Mouse (Mus musculus) spleen, postnatal 10 days (tissue): Measurements from ENCODE around the gene Nprl3.
A peak's percentile ranks its signal among the peaks of the same experiment; 100 is the strongest.

Experiments used
- DNase-seq, 2 experiments: peaks; one replicate each; pipeline ENCODE4 v3.0.0; 2021 to 2022; ENCODE audit warnings: low spot score in 2 of 2

The Nprl3 gene

DNA sequence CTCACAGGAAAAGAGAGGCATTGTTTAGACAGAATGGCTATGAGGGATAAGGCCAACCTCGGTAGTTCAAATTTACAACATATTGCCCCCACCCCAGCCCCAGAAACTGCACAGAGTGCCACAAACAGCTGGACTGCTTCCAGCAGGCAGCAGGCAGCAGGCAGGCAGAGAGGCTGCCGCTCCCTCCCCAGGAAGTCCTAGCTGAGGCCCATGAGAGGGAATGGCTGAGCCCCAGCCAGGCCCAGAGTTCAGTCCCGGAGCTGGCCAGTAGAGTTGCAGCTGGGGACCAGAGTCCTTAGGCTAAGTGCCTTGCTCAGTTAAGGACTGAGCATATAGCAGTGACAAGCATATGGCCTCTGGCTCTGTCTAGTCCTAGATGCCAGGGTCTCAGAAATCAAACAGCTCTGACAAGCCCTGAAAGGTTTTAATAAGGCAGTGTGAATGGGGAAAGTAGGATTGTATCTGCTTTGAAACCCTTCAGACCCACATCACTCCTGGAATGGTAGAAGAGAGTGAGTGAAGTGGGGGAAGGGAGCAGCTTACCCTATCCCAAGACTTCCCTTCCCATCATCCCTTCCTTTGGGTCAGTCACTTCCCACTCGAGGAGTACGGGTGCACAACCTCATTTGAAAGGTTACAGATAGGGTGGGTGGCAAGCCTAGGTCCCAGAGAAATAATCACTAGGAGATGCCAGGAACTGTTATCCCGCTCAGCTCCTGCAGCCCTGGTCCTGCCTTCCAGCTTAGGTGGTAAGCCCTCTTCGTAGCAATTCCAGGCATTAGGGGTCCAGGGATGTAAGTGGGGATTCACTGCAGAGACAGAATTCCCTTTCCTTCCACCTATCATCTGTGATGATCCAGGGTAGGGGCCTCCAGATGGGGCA lies 42.0 kb downstream of the Nprl3 start:
- DNase-seq = peak in 1 of 2 experiments; percentile 37

DNA sequence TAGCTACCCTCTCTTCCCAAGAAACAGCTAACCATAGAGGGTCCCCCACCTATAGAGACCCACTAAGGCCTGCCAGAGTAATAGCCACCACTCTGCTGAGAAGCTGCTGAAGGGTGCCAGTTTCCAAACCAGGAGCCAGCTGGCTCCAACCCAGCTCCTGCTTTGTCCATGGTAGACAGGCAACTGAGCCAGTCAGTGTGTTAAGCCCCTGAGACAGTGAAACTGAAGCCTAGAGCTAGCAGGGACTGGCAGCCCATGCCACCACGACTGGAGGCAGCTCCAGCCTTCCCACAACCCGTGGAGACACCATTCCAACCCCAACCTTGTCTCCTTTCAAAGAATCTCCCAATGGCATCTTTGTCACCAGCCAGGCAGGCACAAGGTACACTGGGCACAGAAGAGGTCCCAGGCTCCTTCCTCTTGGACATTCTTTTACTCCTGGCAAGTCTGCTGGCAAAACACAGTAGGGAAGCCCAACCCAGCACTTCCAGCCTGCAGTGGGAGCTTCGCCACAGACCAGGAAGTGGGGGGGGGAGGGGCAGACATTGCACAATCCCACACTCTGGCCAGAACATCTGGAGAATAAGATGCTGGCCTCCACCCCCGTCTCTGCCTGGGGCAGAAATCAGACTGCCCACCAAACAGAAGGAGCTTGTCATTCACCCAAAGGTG lies 42.9 kb downstream of the Nprl3 start:
- DNase-seq = peak in 1 of 2 experiments; percentile 50

GRCm38 (mm10) chr11:32223297-32223967 lies 44.1 kb downstream of the Nprl3 start:
- peak in 1 of 2 experiments; percentile 11 for DNase-seq

- DNase-seq = peak; percentile 20 to 56
Measured at GRCm38 (mm10) chr11:32222570-32223194, 44.8 kb downstream of the Nprl3 start.

GRCm38 (mm10) chr11:32221951-32222409 lies 45.5 kb downstream of the Nprl3 start, which contains the start of gene Rhbdf1:
Gene Rhbdf1 (minus strand): TSS chr11:32222300.
- peak in 1 of 2 experiments; percentile 34 for DNase-seq

DNA sequence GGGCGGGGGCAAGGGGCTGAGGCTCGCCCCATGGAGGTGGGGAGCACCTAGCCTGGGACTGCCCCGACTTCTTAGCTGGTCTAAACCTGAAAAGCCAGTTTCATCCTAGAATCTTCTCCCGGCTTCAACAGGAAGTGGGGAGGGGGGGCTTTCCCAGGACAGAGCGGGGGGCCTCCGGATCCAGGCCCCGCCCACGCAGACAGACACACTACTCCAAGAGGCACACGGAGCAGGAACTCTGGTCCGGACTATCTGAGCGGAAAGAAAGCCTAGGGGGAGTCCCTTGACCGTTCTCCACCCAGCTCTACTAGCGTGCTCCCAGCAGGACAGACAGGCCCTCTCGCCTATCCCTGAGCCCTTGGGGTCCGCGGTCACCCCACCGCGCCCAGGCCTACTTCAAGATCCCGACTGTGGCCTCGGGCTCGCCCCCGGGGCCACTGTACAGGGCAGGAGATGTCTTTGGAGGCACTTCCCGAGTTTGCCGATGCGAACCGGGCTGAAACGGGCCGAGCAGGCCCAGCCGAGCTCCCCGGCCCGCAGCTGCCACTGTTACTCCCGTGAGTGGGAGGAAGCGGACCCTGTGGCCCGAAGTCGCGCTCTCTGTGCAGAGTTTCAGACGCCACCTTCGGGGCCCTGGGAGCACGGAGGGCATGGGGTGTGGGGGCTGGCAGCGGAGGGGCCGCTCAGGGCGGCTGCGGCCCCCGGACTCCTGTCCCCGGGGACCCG lies 46.1 kb downstream of the Nprl3 start:
- no peak for DNase-seq

- no peak for DNase-seq
Measured at GRCm38 (mm10) chr11:32220607-32221224, 46.8 kb downstream of the Nprl3 start.

DNA sequence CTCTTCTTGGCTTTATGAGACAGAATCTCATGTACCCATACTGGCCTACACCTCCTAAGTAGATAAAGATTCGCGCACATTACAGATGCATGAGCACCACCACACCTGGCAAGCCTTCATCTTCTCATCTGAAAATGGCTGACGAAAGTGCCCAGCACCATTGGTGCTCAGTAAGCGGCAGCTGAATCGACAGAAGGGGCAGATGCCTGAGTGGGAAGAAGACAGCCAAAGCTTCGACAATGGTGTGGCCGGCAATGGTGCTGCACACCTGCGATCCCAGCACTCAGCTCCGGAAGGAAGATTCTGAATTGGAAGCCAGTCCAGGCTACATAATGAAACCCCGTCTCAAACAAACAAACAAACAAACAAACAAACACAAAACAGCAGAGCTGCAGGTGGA lies 48.2 kb downstream of the Nprl3 start:
- DNase-seq = no peak

GRCm38 (mm10) chr11:32218501-32219050 lies 48.9 kb downstream of the Nprl3 start:
- DNase-seq = no peak

DNA sequence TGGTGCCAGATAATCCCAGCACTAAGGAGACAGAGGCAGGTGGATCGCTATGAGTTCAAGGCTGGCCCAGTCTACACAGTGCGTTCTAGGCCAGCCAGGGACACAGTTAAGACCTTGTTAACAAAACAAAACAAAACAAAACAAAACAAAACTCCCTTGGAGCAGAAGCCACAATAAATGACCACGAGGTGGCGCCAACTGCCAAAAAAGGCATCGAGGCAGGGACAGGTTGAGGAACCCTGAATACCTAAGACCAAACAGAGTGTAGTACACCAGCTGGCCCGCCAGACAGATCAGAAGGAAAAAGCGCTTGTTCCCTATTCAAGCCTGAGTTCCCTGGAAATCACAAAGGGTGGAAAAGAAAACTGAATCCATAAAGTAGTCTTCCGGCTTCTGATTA lies 50.7 kb downstream of the Nprl3 start:
- DNase-seq = peak; percentile 70 to 88

DNA sequence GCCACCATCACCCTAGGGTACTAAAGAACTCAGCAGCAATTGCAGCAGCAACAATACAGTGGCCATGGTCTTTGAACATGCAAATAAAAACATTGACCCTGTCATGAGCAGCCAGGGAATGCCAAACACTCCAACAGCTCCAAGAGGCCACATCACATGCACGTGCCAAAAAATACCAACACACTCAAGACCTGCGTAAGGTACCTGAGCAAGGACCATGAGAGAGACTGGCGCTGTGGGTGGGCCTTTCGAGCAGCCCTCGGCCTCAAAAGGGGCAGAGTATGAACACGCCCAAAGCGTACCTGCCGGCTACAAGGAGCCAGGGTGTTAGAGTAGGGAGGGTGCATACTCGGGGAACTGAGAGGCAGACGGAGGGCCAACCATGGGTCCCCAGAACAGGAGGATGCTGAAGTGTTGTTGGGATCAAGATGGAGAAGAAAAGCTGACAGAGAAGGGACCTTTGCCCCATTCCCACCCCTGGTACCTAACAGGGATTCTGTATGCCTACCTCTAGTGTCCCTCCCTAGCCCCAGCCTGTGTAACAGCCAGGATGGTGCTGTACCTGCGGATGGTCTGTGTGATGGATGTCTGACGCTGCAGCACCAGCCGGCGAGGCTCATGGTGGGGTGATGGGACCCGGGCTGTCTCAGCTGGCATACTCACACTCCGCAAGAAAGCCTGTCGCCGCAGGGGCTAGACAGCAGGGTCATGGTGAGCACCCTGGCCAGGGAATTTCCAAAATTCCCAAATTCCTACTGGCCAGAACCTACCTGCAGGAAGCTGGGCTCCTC lies 51.9 kb downstream of the Nprl3 start:
- DNase-seq = no peak

DNA sequence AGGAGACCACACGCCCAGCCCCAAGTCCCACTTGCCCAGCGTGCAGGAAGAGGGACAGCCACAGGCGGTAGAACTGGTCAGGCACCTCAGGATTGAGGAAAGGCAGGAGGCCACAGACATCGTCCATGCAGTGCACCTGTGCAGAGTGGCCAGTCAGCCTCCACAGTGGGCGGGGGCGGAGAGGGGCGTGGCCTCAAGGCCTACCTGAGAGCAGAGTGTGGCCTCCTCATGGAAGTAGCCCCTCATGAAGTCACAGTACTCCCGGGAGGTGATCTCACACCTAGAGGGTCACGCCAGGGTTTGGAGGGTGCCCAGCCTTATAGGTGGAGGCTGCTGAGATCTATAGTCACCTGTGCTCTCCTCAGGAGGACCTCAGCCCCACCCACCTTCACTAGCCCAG lies 56.9 kb downstream of the Nprl3 start:
- DNase-seq = no peak

- peak; percentile 90 to 98 for DNase-seq
Measured at GRCm38 (mm10) chr11:32205058-32205873, 62.2 kb downstream of the Nprl3 start, which contains the start of gene Snrnp25. Gene Snrnp25 (plus strand): TSS chr11:32205415.

- no peak for DNase-seq
Measured at GRCm38 (mm10) chr11:32201922-32202685, 65.4 kb downstream of the Nprl3 start.

DNA sequence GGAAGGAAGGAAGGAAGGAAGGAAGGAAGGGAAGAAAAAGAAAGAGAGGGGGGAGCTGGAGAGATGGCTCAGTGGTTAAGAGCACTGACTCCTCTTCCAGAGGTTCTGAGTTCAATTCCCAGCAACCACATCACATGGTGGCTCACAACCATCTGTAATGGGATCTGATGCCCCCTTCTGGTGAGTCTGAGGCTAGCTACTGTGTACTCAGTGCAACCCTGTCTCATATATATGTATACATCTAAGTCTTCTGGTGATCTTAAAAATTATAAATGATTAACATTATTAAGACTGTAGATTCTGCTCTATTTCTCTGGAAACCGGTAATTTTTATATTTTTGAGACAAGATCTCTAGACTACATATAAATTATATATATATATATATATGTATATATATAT lies 66.5 kb downstream of the Nprl3 start:
- peak in 1 of 2 experiments; percentile 43 for DNase-seq

GRCm38 (mm10) chr11:32200075-32200601 lies 67.4 kb downstream of the Nprl3 start, which contains the start of gene Il9r:
Gene Il9r (minus strand): TSS chr11:32200279.
- DNase-seq = peak; percentile 8 to 43

- DNase-seq = peak in 1 of 2 experiments; percentile 28
Measured at GRCm38 (mm10) chr11:32199230-32199629, 68.3 kb downstream of the Nprl3 start.
